Mouse (Mus musculus) kidney, adult 2 months (tissue): ENCODE results near the gene Prkaa1. TPM values are rescaled to one million over a fixed set of nuclear protein-coding genes. Genes with fewer than 3 reads are reported as not detected.

Source experiments
- DNase-seq: peaks from one replicate; pipeline ENCODE4 v3.0.0; 2021
- H3K27ac ChIP-seq: fragments of 200-500 bp; 2 replicates; pipeline ENCODE4 v1.5.1; 2012; ENCODE audit warnings: low read depth, low read length, control low read depth, inconsistent platforms; ENCODE audit not compliant: insufficient read depth
- H3K27me3 ChIP-seq: fragments of 200-500 bp; replicated peaks from 2 replicates; pipeline ENCODE4 v1.6.1; 2012; ENCODE audit warnings: mild to moderate bottlenecking, moderate library complexity, low read length, inconsistent platforms; ENCODE audit not compliant: control insufficient read depth, insufficient read depth
- H3K36me3 ChIP-seq: fragments of 200-500 bp; 2 replicates; pipeline ENCODE4 v1.6.1; 2012; ENCODE audit warnings: mild to moderate bottlenecking, moderate library complexity, low read length, inconsistent platforms; ENCODE audit not compliant: control insufficient read depth, insufficient read depth
- H3K4me1 ChIP-seq: fragments of 200-500 bp; 2 replicates; pipeline ENCODE4 v1.6.1; 2011; ENCODE audit warnings: low read length; ENCODE audit not compliant: control insufficient read depth, insufficient read depth
- H3K4me3 ChIP-seq: fragments of 200-500 bp; 2 replicates; pipeline ENCODE4 v1.5.1; 2011; ENCODE audit warnings: mild to moderate bottlenecking, low read depth, low read length, control low read depth; ENCODE audit not compliant: insufficient read depth
- CTCF ChIP-seq: fragments of 200-500 bp; conservative IDR thresholded peaks from 2 replicates; pipeline ENCODE4 v1.5.1; 2011; ENCODE audit warnings: low read depth, mild to moderate bottlenecking, control low read depth, low read length, moderate library complexity, mixed read lengths; ENCODE audit not compliant: insufficient read depth, insufficient read length
- POLR2A ChIP-seq: fragments of 200-500 bp; IDR thresholded peaks from one replicate; pipeline ENCODE4 v1.6.1; 2011; ENCODE audit warnings: low read depth, low read length, control low read depth
- WGBS: fragments of 180-500 bp; shearing (Covaris S2); methylation state at CpG from one replicate; pipeline ENCODE4 v1.1.7; 2018; 5-methylcytosine and 5-hydroxymethylcytosine counted together
- polyA plus RNA-seq: library from polyadenylated mRNA; depleted of rRNA; stranded (reverse); fragments of >200 nt; gene quantifications from 2 replicates; pipeline ENCODE4 v1.2.3, GENCODE M21; 2012

Prkaa1 gene
- polyA plus RNA-seq, 1 experiment = 6.5 TPM

GRCm38 (mm10) chr15:5152171-5152570, 8.5 kb downstream of the Prkaa1 start:
- Histone ChIP-seq H3K27ac (no peak overlapping the region), H3K36me3 (no peaks in the 10 kb centered on the region), H3K27me3 (no peaks in the 10 kb centered on the region), H3K4me1 (0 out of 2 replicates have a peak, but pooled peaks cover 7% of the 10 kb centered on the region), H3K4me3 (no peak overlapping the region)
- no peak for DNase-seq
- WGBS = 89% methylated on average over 6 of the region's 6 CpGs
- TF ChIP-seq POLR2A (no peak), CTCF (no peak)

- Histone ChIP-seq H3K27me3 (no peaks in the 10 kb centered on the region), H3K36me3 (no peaks in the 10 kb centered on the region), H3K27ac (no peak overlapping the region), H3K4me3 (no peak overlapping the region), H3K4me1 (0 out of 2 replicates have a peak, but pooled peaks cover 7% of the 10 kb centered on the region)
- DNase-seq = peak; percentile 54
- WGBS = 36% methylated on average over 9 of the region's 9 CpGs
- no peak for TF ChIP-seq CTCF
- no peak for TF ChIP-seq POLR2A
Measured at GRCm38 (mm10) chr15:5154621-5155020, 11.0 kb downstream of the Prkaa1 start.

DNA sequence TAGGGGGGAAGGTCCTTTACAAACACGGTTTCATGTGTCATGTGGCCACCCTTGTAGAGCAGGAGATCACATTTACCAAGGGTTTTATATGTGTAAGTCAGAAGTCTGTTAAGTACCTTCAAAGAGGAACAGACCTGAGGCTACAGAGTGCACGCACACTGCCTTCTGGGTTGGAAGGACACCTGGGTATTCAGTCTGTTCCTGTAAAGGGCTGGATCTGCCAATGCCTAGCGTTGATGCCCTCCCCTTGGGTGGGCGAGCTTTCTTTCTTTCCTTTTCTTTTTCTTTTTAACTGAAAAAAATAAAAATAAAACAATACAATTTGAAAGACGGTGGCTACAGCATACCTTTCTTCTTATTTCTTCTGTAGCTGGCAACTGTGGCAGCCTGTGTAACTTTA, 11.4 kb downstream of the Prkaa1 start:
- no peak for DNase-seq
- WGBS = 50% methylated on average over 5 of the region's 5 CpGs

GRCm38 (mm10) chr15:5156355-5156754, 12.7 kb downstream of the Prkaa1 start:
- no peak overlapping the region for H3K27ac ChIP-seq
- no peaks in the 10 kb centered on the region for H3K27me3 ChIP-seq
- DNase-seq = no peak
- TF ChIP-seq CTCF (no peak), POLR2A (no peak)
- H3K4me3 ChIP-seq = no peak overlapping the region
- WGBS = 66% methylated on average over 4 of the region's 4 CpGs
- H3K36me3 ChIP-seq = no peaks in the 10 kb centered on the region
- 0 out of 2 replicates have a peak, but pooled peaks cover 7% of the 10 kb centered on the region for H3K4me1 ChIP-seq

More for the DNA sequence above, 11.4 kb downstream of the Prkaa1 start:
- Histone ChIP-seq H3K4me3 (no peak overlapping the region), H3K27ac (no peak overlapping the region), H3K27me3 (no peaks in the 10 kb centered on the region), H3K4me1 (0 out of 2 replicates have a peak, but pooled peaks cover 7% of the 10 kb centered on the region), H3K36me3 (no peaks in the 10 kb centered on the region)
- TF ChIP-seq CTCF = no peak
- TF ChIP-seq POLR2A = no peak

DNA sequence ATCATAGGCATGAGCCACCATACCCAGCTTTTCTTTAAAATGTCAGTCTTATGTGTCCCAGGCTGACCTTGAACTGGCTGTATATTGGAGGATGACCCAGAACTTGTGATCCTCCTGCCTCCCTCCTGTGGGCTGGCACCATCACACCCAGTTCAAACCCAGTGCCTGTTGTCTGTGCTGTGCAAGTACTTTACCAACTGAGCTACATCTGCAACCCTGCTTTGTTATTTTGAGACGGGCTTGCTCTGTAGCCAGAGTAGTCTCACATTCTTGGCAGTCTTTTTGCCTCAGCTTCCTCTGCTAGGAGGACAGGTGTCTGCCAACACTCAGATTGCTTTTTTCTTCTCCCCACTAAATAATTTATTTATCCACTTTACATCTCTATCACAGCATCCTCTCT, 13.7 kb downstream of the Prkaa1 start:
- 0 out of 2 replicates have a peak, but pooled peaks cover 7% of the 10 kb centered on the region for H3K4me1 ChIP-seq
- H3K4me3 ChIP-seq = no peak overlapping the region
- DNase-seq = no peak
- H3K27me3 ChIP-seq = no peaks in the 10 kb centered on the region
- 46% methylated on average over 1 of the region's 1 CpGs for WGBS
- TF ChIP-seq POLR2A = no peak
- TF ChIP-seq CTCF = no peak
- H3K36me3 ChIP-seq = no peaks in the 10 kb centered on the region
- no peak overlapping the region for H3K27ac ChIP-seq

GRCm38 (mm10) chr15:5158827-5159226, 15.2 kb downstream of the Prkaa1 start:
- Histone ChIP-seq H3K4me3 (no peak overlapping the region), H3K27me3 (no peaks in the 10 kb centered on the region), H3K36me3 (peaks cover 2% of the 10 kb centered on the region; the same call in 1 of the 2 replicates), H3K4me1 (0 out of 2 replicates have a peak, but pooled peaks cover 5% of the 10 kb centered on the region), H3K27ac (no peak overlapping the region)
- no peak for DNase-seq
- WGBS = 46% methylated on average over 6 of the region's 6 CpGs
- TF ChIP-seq CTCF (no peak), POLR2A (no peak)

GRCm38 (mm10) chr15:5165121-5165773, 21.6 kb downstream of the Prkaa1 start:
- Histone ChIP-seq H3K36me3 (peaks cover 4% of the 10 kb centered on the region; the same call in 1 of the 2 replicates), H3K27ac (no peak overlapping the region)

More at GRCm38 (mm10) chr15:5165121-5165773, 21.6 kb downstream of the Prkaa1 start:
- no peak for DNase-seq
- no peaks in the 10 kb centered on the region for H3K4me1 ChIP-seq
- H3K4me3 ChIP-seq = no peak overlapping the region
- WGBS = 76% methylated on average over 12 of the region's 12 CpGs
- H3K27me3 ChIP-seq = no peaks in the 10 kb centered on the region
- TF ChIP-seq CTCF (no peak), POLR2A (no peak)
